Mouse (Mus musculus): ENCODE measurements around the gene Nt5dc3. TPM values are rescaled to one million over a fixed set of nuclear protein-coding genes. Genes with fewer than 3 reads are reported as not detected.

Nt5dc3 gene
- polyA plus RNA-seq, 1 experiment from 2014 or later = 0.69 TPM

DNA sequence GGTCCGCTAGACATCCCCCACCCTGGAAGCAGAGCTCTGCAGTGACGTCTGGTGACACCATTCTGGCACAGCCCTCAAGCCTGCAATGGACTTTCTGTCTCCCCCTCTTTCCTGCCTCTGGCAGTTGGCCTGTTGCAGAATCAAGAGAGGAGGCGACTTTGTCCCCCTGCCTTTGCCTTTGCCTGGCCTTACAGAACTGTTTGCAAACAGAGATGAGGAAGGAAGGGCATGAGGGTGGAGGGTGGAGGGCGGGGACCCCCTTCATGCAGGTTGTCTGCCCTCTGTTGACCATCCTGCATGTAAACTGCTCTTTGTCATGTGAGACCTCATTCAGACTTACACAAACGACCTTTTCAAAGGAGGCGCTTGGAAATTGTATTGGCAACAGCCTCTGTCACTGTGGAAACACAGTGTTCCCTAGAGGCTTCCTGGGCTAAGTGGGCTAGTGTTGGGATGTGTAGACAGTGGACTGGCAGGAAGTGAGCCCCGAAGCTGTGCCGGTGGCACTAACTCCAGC, 40.9 kb downstream of the Nt5dc3 start:
- H3K36me3 ChIP-seq (ENCODE audit: control insufficient read depth, insufficient read depth) = no peaks in the 10 kb centered on the region
- no peaks in the 10 kb centered on the region for H3K27me3 ChIP-seq (replicated peaks; ENCODE audit: control insufficient read depth, insufficient read depth, low read length)
- H3K4me2 ChIP-seq (replicated peaks; ENCODE audit: low read depth) = no peak overlapping the region
- peak; percentile 28; the same call in 1 of the 2 replicates for TF ChIP-seq CTCF (IDR thresholded peaks at IDR 0.05; ENCODE audit: low read depth)
- no peak overlapping the region for H3K9ac ChIP-seq (ENCODE audit: low read depth, low read length)
- H3K9me3 ChIP-seq (ENCODE audit: control insufficient read depth) = no peaks in the 10 kb centered on the region
- ATAC-seq = peak; percentile 15; the same call in 1 of the 2 replicates
- H3K27ac ChIP-seq (ENCODE audit: low read depth, low read length) = no peak overlapping the region
- no peaks in the 10 kb centered on the region for H3K4me1 ChIP-seq (replicated peaks; ENCODE audit: control insufficient read depth, insufficient read depth, low read length)
- H3K4me3 ChIP-seq (ENCODE audit: low read depth, low read length) = no peak overlapping the region
- 38% methylated on average over 8 of the region's 8 CpGs for WGBS

DNA sequence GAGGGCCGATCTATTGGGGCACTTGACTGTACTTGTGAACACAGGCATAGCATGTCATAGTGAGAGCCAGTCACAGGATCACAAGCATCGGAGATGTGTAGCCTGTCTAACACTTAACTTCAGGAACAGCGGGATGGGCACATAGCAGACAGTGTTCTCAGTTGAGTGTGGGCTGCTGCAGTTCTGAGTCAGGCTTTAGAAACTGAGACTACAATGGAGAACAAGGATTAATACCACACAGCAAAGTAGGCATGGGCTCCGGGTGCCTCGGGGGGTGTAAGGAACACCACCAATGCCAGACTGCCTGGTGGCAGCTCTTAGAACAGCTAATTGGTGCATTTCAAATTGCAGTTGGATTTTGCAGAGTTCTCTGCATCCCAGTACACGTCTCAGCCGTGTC, 42.2 kb downstream of the Nt5dc3 start:
- no peaks in the 10 kb centered on the region for H3K36me3 ChIP-seq (ENCODE audit: control insufficient read depth, insufficient read depth)
- no peaks in the 10 kb centered on the region for H3K9me3 ChIP-seq (ENCODE audit: control insufficient read depth)
- no peak overlapping the region for H3K27ac ChIP-seq (ENCODE audit: low read depth, low read length)
- no peak overlapping the region for H3K9ac ChIP-seq (ENCODE audit: low read depth, low read length)
- H3K4me3 ChIP-seq (ENCODE audit: low read depth, low read length) = no peak overlapping the region
- no peaks in the 10 kb centered on the region for H3K27me3 ChIP-seq (replicated peaks; ENCODE audit: control insufficient read depth, insufficient read depth, low read length)
- H3K4me1 ChIP-seq (replicated peaks; ENCODE audit: control insufficient read depth, insufficient read depth, low read length) = no peaks in the 10 kb centered on the region
- ATAC-seq = no peak
- WGBS = 93% methylated on average over 7 of the region's 7 CpGs
- H3K4me2 ChIP-seq (replicated peaks; ENCODE audit: low read depth) = no peak overlapping the region
- TF ChIP-seq CTCF (IDR thresholded peaks at IDR 0.05; ENCODE audit: low read depth) = no peak

DNA sequence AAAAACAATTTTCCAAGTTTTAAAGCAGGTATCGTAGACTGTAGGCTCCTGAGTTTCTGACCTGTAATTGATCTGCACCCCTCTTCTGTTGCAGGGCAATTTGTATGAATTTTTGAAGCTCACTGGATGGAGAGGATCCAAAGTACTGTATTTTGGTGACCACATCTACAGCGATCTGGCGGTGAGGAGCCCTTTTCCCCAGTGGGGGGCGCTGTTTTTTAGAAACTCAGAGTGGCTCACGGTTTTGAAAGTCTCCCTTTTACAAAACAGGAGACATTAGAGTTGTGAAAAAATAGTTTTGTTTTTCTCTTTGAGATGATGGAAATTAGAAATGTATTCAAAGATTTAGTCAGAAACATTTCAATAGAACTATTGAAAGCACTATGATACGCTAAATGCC, 45.3 kb downstream of the Nt5dc3 start:
- WGBS = 87% methylated on average over 6 of the region's 6 CpGs

DNA sequence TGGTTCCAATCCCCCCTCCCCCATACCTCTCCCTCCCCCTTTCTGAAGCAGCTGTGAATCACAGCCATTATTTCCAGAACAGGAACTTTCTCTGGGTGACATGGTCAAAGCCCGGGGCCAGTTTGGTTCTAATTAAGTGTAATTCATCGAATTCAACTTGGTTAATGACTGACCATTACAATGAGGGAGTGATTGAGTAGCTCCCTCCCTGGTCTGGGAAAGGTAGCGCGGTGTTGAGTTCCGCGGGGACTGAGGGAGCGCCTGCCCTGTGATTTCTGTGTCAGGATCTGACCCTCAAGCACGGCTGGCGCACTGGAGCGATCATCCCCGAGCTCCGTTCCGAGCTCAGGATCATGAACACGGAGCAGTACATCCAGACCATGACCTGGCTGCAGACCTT, 46.1 kb downstream of the Nt5dc3 start:
- no peaks in the 10 kb centered on the region for H3K27me3 ChIP-seq (replicated peaks; ENCODE audit: control insufficient read depth, insufficient read depth, low read length)
- no peak overlapping the region for H3K4me2 ChIP-seq (replicated peaks; ENCODE audit: low read depth)
- WGBS = 85% methylated on average over 14 of the region's 14 CpGs
- TF ChIP-seq CTCF (IDR thresholded peaks at IDR 0.05; ENCODE audit: low read depth) = no peak
- H3K27ac ChIP-seq (ENCODE audit: low read depth, low read length) = no peak overlapping the region
- no peak for ATAC-seq
- H3K36me3 ChIP-seq (ENCODE audit: control insufficient read depth, insufficient read depth) = no peaks in the 10 kb centered on the region
- H3K4me1 ChIP-seq (replicated peaks; ENCODE audit: control insufficient read depth, insufficient read depth, low read length) = no peaks in the 10 kb centered on the region
- no peak overlapping the region for H3K4me3 ChIP-seq (ENCODE audit: low read depth, low read length)
- H3K9ac ChIP-seq (ENCODE audit: low read depth, low read length) = no peak overlapping the region
- H3K9me3 ChIP-seq (ENCODE audit: control insufficient read depth) = no peaks in the 10 kb centered on the region

More for the DNA sequence above, 45.3 kb downstream of the Nt5dc3 start:
- no peak overlapping the region for H3K27ac ChIP-seq (ENCODE audit: low read depth, low read length)
- no peak overlapping the region for H3K4me3 ChIP-seq (ENCODE audit: low read depth, low read length)
- TF ChIP-seq CTCF (IDR thresholded peaks at IDR 0.05; ENCODE audit: low read depth) = peak; percentile 12; the same call in 1 of the 2 replicates
- no peak overlapping the region for H3K9ac ChIP-seq (ENCODE audit: low read depth, low read length)
- no peak overlapping the region for H3K4me2 ChIP-seq (replicated peaks; ENCODE audit: low read depth)
- H3K36me3 ChIP-seq (ENCODE audit: control insufficient read depth, insufficient read depth) = no peaks in the 10 kb centered on the region
- no peaks in the 10 kb centered on the region for H3K9me3 ChIP-seq (ENCODE audit: control insufficient read depth)
- no peaks in the 10 kb centered on the region for H3K27me3 ChIP-seq (replicated peaks; ENCODE audit: control insufficient read depth, insufficient read depth, low read length)
- H3K4me1 ChIP-seq (replicated peaks; ENCODE audit: control insufficient read depth, insufficient read depth, low read length) = no peaks in the 10 kb centered on the region
- no peak for ATAC-seq

DNA sequence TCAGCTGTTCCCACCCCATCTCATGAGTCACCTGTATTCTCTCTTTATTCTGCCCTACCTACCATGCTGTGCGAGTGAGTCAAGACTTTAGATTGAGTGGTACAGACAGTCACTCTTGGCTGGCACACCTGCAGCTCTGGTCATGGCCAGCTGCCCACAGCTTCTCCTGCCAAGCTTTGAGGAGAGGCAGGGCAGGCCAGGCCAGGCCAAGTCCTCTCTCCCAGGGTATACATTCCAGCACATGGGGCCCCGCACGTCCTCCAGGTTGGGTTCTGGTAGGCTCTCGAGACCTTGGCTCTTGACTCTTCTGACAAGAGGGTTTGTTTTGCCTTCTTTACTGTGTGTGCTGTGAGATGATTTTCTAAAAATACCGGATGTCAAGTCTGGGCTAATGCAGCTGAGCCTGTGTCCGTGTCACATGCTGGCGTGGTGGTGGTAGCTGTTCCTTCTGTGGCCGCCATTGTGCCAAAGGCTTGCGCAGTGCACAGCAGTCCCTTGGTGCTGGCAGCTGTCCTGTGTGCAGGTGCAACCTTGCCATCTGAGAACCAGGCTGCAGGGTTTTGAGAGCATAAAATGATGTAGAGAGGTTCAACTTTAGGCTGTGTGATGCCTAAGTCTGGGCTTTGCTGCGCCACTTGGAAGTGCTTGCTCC, 47.2 kb downstream of the Nt5dc3 start:
- TF ChIP-seq CTCF (IDR thresholded peaks at IDR 0.05; ENCODE audit: low read depth) = no peak
- Histone ChIP-seq H3K4me1 (replicated peaks; ENCODE audit: control insufficient read depth, insufficient read depth, low read length) (no peaks in the 10 kb centered on the region), H3K27ac (ENCODE audit: low read depth, low read length) (no peak overlapping the region), H3K9me3 (ENCODE audit: control insufficient read depth) (no peaks in the 10 kb centered on the region), H3K9ac (ENCODE audit: low read depth, low read length) (no peak overlapping the region), H3K4me2 (replicated peaks; ENCODE audit: low read depth) (no peak overlapping the region), H3K36me3 (ENCODE audit: control insufficient read depth, insufficient read depth) (no peaks in the 10 kb centered on the region), H3K27me3 (replicated peaks; ENCODE audit: control insufficient read depth, insufficient read depth, low read length) (no peaks in the 10 kb centered on the region), H3K4me3 (ENCODE audit: low read depth, low read length) (no peak overlapping the region)
- WGBS = 87% methylated on average over 10 of the region's 10 CpGs
- no peak for ATAC-seq

DNA sequence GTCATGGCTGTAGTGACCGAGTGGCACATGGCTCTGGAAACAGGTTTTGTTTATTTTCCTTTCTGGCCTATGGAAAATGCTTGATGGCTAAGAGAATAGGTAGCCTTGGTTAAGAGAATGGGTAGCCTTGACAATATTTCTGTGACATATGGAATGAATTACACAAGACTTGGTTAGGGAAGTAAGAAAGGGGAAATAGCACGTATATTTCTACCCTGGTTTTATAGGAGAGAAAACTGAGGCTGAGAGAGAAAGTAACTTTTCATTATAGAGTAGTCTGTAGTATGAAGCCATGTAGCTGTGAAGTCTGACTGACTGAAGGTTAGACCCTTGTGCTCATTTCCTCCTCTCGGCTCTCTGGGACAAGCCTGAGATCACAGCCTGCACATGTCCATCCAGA, 48.1 kb downstream of the Nt5dc3 start:
- Histone ChIP-seq H3K27me3 (replicated peaks; ENCODE audit: control insufficient read depth, insufficient read depth, low read length) (no peaks in the 10 kb centered on the region), H3K4me2 (replicated peaks; ENCODE audit: low read depth) (no peak overlapping the region), H3K27ac (ENCODE audit: low read depth, low read length) (no peak overlapping the region), H3K36me3 (ENCODE audit: control insufficient read depth, insufficient read depth) (no peaks in the 10 kb centered on the region), H3K9me3 (ENCODE audit: control insufficient read depth) (no peaks in the 10 kb centered on the region), H3K4me3 (ENCODE audit: low read depth, low read length) (no peak overlapping the region), H3K4me1 (replicated peaks; ENCODE audit: control insufficient read depth, insufficient read depth, low read length) (no peaks in the 10 kb centered on the region), H3K9ac (ENCODE audit: low read depth, low read length) (no peak overlapping the region)
- 79% methylated on average over 3 of the region's 3 CpGs for WGBS
- no peak for ATAC-seq
- TF ChIP-seq CTCF (IDR thresholded peaks at IDR 0.05; ENCODE audit: low read depth) = no peak

Data from intestine, postnatal 0 days (tissue).